Mouse (Mus musculus): ENCODE measurements around the gene Gja5.
"Not testable (repeated sequence)": the region's sequence is repeated elsewhere in the genome, so short reads cannot be mapped to it uniquely, and the experiment has no call there.

Gene Gja5

DNA sequence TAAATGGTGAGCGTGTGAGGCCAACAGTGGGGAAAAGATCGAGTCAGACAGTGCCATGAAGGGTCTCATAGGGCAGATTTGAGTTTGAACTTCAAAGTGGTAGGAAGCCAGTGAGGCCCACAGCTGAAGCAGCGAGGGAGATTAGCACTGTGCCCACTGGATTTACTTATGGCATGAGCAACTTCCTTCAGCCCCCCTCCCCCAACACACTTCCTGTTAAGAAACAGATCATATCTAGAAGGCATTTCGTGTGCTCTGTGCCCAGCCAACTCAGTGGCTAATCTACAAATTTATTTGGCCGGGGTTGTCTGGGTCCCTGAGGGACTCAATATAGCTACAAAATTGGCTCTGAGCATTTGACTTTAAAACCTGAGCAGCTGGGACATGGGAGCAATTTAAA, 139.7 kb downstream of the Gja5 start:
- DNase-seq: no peak

- no peak for DNase-seq
Observed at GRCm38 (mm10) chr3:97047757-97048156, 143.3 kb downstream of the Gja5 start.

GRCm38 (mm10) chr3:97048360-97048759, 143.9 kb downstream of the Gja5 start:
- DNase-seq: peak in 1 of 2 experiments; percentile 9

DNA sequence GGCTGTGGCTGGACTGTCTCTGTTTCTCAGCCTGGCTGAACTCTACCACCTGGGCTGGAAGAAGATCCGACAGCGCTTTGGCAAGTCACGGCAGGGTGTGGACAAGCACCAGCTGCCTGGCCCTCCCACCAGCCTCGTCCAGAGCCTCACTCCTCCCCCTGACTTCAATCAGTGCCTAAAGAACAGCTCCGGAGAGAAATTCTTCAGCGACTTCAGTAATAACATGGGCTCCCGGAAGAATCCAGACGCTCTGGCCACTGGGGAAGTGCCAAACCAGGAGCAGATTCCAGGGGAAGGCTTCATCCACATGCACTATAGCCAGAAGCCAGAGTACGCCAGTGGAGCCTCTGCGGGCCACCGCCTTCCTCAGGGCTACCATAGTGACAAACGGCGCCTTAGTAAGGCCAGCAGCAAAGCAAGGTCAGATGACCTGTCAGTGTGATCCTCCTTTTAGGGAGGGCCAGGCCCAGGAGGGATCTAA, 146.8 kb downstream of the Gja5 start:
- DNase-seq: peak in 1 of 2 experiments; percentile 15

DNA sequence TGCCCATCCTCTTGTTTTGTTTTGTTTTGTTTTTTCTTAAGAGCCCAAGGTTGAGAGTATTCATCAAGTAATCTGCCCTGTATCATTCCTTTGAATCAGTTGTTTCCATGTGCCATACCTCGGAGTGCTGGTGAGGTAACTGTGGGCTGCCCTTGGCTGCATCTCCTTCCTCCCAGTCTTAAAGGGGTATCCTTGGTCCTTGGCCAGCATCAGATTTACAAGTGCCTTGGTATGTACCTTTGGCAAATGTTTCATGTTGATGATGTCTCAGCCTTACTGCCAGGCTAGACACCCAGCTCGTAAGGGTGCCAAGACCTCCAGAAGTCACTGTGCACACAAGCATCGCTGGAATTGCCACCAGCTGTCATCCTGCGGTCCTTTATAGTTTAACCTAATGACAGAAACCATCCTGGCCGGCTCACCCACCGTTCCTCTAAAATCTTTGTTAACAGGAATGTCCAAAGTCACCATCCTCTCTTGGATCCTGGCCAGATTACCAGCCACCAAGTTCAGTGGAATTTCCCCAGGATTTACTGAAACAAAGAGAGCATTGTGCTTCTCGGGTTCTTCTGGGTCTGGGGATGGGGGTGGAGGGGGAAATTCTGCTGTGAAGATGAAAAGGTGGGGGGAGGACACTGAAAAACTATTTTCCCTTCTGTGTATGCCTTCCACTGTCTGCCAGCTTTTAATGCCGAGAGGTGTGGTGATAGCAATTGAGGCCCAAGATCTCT, 147.7 kb downstream of the Gja5 start:
- no peak for DNase-seq

- no peak for DNase-seq
Observed at GRCm38 (mm10) chr3:97058704-97059103, 154.2 kb downstream of the Gja5 start.

DNA sequence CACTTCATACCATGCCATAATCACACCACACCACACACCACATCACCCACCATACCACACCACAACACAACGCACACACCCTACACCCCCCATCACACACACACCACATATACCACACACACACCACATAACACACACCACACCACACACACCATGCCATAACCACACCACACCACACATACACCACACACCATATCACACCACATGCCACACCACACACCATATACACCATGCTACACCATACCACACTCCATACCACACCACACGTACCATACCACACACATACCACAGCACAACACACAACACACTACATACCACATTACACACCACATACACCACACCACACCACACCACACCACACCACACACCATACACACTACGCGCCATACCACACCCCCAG, 155.6 kb downstream of the Gja5 start:
- DNase-seq: no peak

DNA sequence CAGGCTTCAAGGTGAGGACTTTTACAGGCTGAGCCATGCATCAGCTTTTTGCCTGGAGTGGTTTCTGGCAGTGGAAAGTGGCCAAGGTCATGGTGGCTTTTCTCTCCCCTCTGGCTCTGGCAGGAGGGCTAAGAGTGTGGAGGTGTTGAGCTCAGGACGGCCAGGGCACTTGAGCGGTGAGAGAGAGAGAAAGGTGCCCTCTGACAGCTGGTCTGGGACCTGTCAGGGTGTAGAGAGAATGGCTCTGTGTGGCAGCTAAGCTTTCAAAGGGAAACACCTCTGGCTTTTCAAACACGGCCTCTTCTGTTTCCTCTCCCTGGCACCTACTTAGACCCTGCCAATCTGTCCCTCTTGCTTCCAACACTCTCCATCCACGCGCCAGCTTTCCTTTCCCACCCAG, 158.3 kb downstream of the Gja5 start:
- DNase-seq: no peak

DNA sequence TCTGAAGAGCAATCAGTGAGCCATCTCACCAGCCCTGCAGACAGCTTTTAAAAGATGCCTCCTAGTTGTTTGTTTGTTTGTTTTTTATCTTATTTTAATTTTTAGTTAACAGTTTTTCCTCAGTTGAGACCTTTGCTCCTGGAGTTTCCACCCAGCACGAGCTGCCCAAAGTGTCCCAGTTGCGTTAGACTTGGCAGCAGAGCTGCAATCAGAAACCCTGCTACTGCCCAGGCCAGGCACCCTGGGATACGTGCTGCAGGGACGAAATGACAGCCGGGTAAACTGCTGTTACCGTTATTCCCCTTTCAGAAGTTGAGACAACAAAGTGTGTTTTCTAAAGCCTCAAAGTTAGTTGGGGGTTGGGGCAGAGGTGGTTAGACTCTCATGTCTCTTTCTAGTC, 159.6 kb downstream of the Gja5 start:
- no peak for DNase-seq

DNA sequence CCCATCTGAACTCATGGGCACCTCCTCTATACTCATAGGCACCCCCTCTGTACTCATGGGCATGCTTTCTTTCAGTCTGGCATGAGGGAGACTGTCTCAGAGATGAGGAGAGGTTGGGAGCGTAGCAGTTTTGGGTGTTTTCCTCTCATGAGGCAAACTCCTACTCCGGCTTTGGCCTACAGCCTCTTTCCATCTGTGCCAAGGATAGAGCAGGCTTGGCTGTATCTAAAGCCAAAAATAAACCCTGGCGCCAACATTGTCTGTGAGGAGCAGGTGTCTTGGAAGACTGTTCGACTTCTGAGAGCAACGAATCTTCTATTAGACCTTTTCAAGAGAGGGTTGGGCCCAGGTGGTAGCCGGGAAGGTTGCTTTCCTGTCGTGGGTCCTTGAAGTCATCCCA, 165.1 kb downstream of the Gja5 start:
- DNase-seq: peak; percentile 37 to 50

- not testable (repeated sequence) for DNase-seq
Observed at GRCm38 (mm10) chr3:97071916-97072315, 167.4 kb downstream of the Gja5 start.

DNA sequence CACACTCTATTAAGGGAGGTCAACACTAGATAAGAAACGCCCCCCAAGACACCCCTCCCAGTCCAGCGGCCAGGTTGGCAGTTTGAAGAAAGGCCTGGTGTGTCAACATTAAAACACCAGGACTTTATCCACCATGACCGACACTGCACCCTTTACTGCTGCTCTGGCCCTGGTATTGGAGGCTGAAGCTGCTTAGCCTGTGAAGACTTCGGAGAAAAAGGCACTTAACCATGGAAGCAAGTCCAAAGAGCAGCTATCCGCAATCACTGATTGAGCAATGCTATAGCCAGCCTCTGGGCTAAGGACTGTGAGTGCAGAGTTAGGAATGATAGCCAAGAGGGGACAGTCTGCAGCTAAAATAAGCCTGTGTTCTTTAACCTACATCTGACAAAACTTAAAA, 167.9 kb downstream of the Gja5 start:
- not testable (repeated sequence) for DNase-seq

DNA sequence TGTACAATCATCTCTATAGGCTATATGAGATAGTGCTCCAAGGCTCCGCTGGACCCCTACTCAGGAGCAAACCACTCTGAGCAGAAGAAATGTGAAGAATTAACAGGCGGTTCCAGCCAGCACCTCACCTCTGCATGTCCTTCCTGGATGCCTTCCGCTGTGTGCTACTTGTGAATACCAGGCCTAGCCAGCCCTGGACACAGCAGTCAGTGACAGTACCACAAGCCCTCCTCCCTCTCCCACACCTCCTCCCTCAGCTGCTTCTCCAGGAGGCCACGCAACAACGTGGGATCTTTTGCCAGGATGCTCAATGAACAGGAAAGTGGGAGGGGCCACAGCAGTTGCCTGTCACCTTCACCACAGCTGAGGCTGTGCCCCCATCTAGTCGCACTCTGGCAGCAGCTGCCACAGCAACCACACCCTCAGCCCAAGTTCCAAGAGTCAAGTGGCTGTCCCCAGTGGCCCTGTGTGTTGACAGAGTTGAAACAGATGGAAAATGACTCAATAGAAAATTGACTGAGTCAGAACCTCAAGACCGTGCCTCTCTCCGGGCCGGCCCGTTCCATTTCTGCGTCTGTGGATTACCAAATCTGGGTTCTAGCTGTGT, 171.4 kb downstream of the Gja5 start:
- not testable (repeated sequence) for DNase-seq

GRCm38 (mm10) chr3:97076412-97076811, 171.9 kb downstream of the Gja5 start:
- peak; percentile 45 to 64 for DNase-seq

DNA sequence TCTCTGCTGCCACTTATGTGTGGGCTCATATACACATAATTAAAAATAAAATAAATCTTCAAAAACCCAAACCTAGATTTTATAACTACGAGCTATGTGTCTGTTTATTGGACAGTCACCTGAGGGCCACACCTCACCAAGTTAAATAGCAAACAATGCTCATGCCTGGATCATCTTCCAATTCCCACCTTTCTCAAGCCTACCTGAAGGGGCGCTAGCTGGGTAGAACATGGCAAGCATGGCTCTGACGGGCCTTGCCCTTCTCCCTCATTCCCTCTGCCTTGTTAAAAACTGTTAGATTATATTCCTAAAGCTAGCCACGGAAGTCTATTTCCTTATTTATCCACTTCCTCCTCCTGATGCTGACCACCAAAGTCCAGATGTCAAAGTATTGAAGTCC, 173.9 kb downstream of the Gja5 start:
- no peak for DNase-seq

- DNase-seq: no peak
Observed at GRCm38 (mm10) chr3:97082156-97082555, 177.7 kb downstream of the Gja5 start.

GRCm38 (mm10) chr3:97087326-97087725, 182.8 kb downstream of the Gja5 start:
- DNase-seq: peak in 1 of 2 experiments; percentile 31

DNA sequence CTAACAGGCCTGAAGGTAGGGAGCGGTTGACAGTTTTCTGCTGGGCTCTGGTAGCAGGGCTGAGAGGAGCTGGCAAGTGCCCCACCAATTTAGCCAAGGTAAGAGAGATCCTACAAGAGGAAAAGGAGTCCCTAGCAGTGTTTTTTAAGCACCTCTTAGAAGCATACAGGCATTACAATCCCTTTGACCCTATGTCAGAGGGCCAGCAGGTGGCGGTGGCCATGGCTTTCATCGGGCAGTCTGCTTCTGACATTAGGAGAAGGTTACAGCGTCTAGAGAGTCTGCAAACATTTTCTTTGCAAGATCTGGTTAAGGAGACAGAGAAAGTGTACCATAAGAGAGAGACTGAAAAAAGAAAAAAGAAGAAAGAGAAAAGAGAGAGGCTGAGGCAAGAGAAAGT, 183.8 kb downstream of the Gja5 start:
- not testable (repeated sequence) for DNase-seq

DNA sequence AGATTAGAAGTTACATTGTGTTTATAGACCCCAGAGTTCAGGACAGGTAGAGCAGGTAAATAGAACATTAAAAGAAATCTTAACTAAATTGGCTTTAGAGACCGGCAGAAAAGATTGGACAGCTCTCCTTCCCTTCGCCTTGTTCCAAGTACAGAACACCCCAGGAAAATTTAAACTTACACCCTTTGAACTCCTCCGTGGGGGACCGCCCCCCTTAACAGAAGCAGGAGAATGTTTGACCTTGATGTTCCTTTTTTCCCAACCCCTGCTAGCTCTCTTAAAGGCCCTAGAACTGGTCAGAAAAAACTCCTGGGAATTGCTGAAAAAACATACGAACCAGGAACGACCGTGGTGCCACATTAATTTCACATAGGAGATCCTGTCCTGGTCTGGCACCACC, 187.5 kb downstream of the Gja5 start:
- DNase-seq: not testable (repeated sequence)

GRCm38 (mm10) chr3:97096664-97097063, 192.2 kb downstream of the Gja5 start:
- not testable (repeated sequence) for DNase-seq

DNA sequence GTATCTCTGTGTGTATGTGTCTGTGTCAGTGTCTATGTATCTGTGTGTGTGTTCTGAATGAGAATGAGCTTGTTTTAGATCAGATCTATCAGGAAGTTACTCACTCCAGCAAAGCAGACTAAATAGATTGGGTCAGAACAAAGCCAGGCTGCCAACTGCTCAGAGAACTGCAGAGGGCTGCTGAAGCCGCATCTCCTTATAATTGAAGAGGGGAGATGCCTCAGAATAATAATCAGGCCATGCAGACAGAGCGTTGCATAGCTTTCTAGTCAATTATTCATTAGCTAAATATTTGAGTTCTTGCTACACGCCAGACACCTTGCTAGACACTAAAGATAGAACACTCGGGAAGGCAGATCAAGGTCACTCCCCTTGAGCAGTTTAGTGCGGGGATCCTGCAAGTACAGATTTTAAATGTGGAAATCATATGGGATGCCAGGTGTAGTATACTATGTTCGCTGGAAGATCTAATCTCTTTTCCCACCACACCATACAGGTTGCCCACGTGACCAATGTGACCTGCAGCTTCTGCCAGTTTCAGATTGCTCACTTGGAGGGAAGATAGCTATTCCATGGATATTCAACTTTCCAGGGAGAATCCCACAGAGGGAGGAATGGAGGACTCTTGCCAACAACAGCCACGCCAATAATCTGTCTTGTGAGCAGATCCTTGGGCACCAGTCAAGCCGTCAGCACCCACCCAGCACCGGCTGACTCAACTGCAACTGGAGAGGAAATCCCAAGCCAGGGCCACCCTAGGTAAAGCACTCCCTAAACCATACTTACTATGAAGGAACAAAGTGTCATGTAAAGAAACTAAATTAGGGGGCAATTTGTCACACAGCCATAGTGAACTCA, 196.5 kb downstream of the Gja5 start:
- no peak for DNase-seq

GRCm38 (mm10) chr3:97103946-97104345, 199.5 kb downstream of the Gja5 start:
- DNase-seq: not testable (repeated sequence)

DNA sequence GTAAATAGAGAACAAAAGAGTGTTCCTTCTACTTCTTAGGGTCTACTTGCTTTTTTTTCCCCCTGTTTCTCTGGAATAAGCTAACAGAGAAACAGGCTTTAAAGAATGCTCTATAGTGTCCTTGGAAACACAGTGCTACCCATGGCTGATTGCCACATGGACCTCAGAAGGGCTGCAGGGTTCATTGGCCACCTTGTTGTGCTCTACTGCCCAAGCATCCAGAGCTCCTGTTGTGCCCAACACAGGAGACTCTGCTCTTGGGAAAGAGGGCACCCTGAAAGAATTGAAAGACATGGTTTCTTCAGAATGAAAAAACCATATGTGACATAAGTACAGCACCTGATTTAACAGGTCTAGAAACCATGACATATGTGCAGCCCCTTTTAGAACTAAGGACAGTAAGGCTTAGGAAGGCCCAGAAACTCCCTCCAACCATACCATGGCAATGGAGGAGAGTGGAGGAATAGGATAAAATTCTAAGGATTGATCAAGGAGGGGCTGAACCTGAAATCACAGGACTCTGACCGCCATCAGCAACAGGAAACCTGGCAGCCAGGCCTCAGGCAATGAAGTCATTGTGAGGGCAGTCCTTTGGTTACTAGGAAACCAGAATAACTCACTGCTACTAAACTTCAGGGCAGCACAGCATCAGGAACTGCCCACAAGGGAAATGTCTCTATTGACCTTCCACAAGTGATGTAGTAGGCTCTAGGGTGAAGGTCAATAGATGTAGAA, 200.4 kb downstream of the Gja5 start:
- no peak for DNase-seq

Data from cerebellum, postnatal 25 days (tissue).